Mouse (Mus musculus) E14TG2a.4 (cell line): ENCODE data around the gene Cep19.
"Not testable (repeated sequence)": the region's sequence is repeated elsewhere in the genome, so short reads cannot be mapped to it uniquely, and the experiment has no call there.

Experiments
- H3K27me3 ChIP-seq: 2 replicates; pipeline ENCODE4 v1.6.1; 2014; ENCODE audit warnings: low read length, control low read depth; ENCODE audit not compliant: insufficient read depth
- H3K36me3 ChIP-seq: 2 replicates; pipeline ENCODE4 v1.6.1; 2014; ENCODE audit warnings: low read length, control low read depth; ENCODE audit not compliant: insufficient read depth
- H3K4me1 ChIP-seq: replicated peaks from 2 replicates; pipeline ENCODE4 v1.6.1; 2014; ENCODE audit warnings: low read depth, low read length, control low read depth
- H3K4me3 ChIP-seq: replicated peaks from 2 replicates; pipeline ENCODE4 v1.5.1; 2014; ENCODE audit warnings: mild to moderate bottlenecking, low read length
- H3K9me3 ChIP-seq: 2 replicates; pipeline ENCODE4 v1.6.1; 2014; ENCODE audit warnings: low read length, control low read depth
- CTCF ChIP-seq: conservative IDR thresholded peaks from 2 replicates; pipeline ENCODE4 v1.5.1; 2014; ENCODE audit warnings: low read length
- NANOG ChIP-seq: IDR thresholded peaks from 2 replicates; pipeline ENCODE4 v1.6.1; 2014; ENCODE audit warnings: borderline replicate concordance, low read length, mixed read lengths
- POU5F1 ChIP-seq: IDR thresholded peaks from 2 replicates; pipeline ENCODE4 v1.6.1; 2014; ENCODE audit warnings: low read length, borderline replicate concordance

Gene Cep19

DNA sequence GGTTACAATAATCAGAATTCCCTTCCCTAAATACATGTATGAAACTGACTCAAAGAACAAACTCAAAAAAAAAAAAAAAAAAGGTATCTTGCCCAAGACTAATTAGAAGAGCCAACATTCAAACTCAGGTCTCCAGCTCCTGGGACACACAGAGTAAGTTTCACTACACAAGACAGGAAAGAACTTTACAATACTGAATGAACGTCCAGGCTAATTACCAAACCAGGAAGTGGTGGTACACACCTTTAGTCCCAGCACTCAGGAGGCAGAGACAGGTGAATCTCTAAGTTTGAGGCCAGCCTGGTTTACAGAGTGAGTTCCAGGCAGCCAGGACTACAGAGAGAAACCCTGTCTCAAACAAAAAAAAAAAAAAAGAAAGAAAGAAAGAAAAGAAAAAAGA, 23.8 kb upstream of the Cep19 start:
- Histone ChIP-seq H3K4me1 (peaks cover 44% of the 10 kb centered on the region), H3K9me3 (no peaks in the 10 kb centered on the region), H3K27me3 (no peaks in the 10 kb centered on the region), H3K4me3 (no peak overlapping the region), H3K36me3 (peaks cover 7% of the 10 kb centered on the region)
- TF ChIP-seq NANOG (no peak), CTCF (no peak), POU5F1 (no peak)

DNA sequence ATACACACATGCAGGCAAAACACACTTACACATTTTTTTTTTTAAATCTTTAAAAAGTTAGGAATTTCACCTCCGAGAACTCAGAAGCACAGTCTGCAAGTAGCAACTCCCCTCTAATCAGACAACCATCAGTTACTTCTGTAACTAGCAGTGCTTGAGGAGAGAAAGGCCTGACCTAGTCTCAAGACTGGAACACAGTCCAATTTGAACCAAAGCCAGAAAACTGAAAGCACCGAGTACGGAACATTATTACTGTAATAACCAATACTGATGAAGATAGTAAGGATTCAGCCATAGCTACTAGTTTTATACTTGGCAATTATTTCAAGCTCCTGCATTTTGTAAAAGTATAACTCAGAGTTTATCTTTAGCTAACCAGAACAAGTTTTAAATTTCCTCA, 23.2 kb upstream of the Cep19 start:
- no peaks in the 10 kb centered on the region for H3K9me3 ChIP-seq
- peaks cover 7% of the 10 kb centered on the region for H3K36me3 ChIP-seq
- no peak overlapping the region for H3K4me3 ChIP-seq
- TF ChIP-seq NANOG = no peak
- TF ChIP-seq POU5F1 = no peak
- no peak for TF ChIP-seq CTCF
- peaks cover 44% of the 10 kb centered on the region for H3K4me1 ChIP-seq
- no peaks in the 10 kb centered on the region for H3K27me3 ChIP-seq

DNA sequence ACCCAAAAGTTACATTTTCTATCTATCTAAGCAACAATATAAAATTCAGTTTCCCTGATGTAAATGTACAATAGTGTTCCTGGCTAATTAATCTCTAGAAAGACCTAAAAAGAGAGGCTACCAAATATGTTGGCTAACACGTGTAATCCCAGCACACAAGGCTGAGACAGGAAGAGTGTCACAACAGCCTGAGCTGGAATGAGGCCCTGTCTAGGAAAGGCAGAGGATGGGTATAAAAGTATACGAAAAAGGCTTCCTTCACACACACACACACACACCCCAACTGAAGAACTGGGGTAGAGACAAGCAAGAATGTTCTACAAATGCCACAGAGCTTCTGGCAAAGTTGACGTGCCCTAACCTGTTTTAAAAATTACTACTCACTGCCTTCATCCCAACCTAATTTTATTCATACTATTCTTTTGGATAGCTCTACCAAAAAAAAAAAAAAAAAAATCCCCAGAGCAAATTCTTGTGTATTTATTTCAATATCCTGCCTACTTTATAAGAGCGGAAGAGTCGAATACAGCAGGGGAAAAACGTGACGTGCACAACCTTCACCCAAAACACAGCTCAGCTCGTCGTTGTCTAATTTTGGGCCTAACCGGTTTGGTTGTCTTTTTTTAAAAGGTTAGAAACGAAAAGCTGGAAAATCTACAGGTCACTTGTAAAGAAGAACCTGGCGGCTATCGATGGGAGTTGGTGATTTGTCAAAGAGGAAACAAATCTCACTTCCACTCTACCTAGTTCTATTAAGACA, 21.8 kb upstream of the Cep19 start:
- peaks cover 7% of the 10 kb centered on the region for H3K36me3 ChIP-seq
- H3K9me3 ChIP-seq = no peaks in the 10 kb centered on the region
- peak overlapping the region; percentile 90 for H3K4me3 ChIP-seq
- TF ChIP-seq NANOG = no peak
- TF ChIP-seq POU5F1 = no peak
- TF ChIP-seq CTCF = no peak
- H3K4me1 ChIP-seq = peaks cover 37% of the 10 kb centered on the region
- H3K27me3 ChIP-seq = no peaks in the 10 kb centered on the region

DNA sequence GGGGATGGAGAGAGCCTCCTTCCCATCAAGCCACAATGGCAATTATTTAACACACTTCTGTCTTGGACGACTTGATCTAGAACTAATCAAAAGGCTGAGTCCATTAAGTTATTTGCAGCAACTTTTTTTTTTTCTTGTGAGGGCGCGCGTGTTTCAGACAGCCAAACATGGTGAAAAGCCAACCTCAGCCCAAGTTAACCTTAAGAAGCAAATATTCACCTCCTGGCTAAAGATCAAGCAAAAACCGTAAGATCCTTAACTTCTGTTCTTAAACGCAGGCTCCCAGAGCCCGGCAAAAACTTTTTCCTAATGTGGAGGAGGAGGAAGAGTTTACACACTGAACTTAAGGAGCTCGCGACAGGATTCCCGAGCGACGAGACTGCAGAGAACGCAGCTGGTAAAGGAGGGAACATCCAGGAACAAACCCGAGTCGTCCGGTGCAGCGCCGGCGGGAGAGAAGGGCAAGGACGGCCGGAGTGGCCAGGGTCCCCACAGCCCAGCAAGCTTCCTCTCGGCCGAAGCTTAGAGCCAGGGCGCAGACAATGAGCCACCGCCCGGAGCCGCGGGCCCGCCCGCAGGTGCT, 21.1 kb upstream of the Cep19 start:
- H3K36me3 ChIP-seq = peaks cover 9% of the 10 kb centered on the region
- H3K4me1 ChIP-seq = peaks cover 34% of the 10 kb centered on the region
- TF ChIP-seq CTCF = no peak
- TF ChIP-seq POU5F1 = no peak
- TF ChIP-seq NANOG = no peak
- no peaks in the 10 kb centered on the region for H3K9me3 ChIP-seq
- no peaks in the 10 kb centered on the region for H3K27me3 ChIP-seq
- peak overlapping the region; percentile 90 for H3K4me3 ChIP-seq

DNA sequence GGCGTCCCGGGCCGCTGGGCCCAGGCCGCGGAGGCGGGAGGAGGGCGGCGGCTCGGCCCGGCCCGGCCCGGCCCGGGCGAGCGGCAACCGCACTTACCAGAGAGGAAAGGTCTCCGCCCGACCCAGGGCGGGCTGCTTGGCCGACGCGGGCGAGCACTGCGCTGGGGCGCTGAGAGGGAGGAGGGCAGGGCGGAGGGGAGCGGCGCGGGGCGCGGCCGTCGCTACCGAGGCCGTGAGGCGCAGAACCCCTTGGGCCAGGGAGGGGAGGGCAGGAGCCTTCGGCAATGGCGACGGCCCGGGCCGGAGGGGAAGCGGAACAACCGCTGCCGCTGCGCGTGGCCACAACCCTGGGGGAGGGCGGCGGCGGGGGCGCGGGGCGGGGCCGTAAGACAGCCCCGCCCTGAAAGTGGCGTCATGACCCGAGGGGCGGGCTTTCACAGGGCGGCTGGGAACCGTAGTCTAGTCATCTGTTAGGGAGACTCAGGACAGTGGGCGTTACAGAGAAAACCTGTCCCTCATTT, 20.5 kb upstream of the Cep19 start, which contains the start of gene Pak2:
Pak2 (minus strand) TSS at position 352 of the 521 bp plus-strand sequence.
- TF ChIP-seq POU5F1 (no peak), CTCF (no peak), NANOG (no peak)
- peak within 1 kb of the TSS; percentile 90 for H3K4me3 ChIP-seq
- no peaks in the 10 kb centered on the region for H3K9me3 ChIP-seq
- peaks cover 12% of the 10 kb centered on the region for H3K36me3 ChIP-seq
- peaks cover 34% of the 10 kb centered on the region for H3K4me1 ChIP-seq
- no peaks in the 10 kb centered on the region for H3K27me3 ChIP-seq

DNA sequence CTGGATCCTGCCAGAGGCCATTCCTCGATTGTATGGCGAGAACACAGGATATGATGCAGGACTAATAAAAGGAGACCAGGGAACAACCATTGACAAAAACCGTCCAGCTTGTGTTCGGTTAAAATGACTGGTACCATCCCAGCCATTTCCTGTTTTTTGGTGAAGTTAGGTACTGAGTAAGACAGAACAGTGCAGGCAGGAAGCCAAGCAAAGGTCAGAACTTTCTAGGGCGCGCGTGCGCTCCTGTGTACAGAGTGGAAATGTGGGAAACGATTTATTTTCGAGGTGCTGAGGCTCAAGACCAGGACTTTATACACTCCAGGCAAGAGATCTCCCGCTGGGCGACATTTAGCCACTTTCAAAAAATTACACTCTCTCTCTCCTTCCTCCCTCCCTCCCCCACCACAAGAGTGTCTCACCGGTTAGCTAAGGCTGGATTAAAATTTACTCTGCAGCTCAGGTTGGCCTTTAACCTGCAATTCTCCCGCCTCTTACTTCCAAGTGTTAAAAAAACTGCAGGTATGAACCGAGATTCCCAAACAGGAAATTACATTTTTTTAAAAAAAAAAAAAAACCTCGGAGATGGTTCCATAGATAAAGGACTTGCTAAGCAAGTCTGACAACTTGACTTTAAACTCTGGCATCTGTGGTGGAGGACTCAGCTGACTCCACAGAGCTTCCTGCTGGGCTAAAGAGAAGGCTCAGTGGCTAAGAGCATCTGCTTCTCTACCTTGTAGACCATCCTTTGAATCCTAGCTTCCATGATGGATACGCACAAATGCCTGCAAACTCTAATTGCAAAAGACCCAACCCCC, 11.8 kb upstream of the Cep19 start:
- Histone ChIP-seq H3K27me3 (no peaks in the 10 kb centered on the region), H3K9me3 (no peaks in the 10 kb centered on the region), H3K36me3 (peaks cover 71% of the 10 kb centered on the region), H3K4me3 (peak overlapping the region; percentile 29; the same call in 1 of the 2 replicates), H3K4me1 (peaks cover 37% of the 10 kb centered on the region)
- TF ChIP-seq POU5F1 = no peak
- TF ChIP-seq NANOG = no peak
- no peak for TF ChIP-seq CTCF

DNA sequence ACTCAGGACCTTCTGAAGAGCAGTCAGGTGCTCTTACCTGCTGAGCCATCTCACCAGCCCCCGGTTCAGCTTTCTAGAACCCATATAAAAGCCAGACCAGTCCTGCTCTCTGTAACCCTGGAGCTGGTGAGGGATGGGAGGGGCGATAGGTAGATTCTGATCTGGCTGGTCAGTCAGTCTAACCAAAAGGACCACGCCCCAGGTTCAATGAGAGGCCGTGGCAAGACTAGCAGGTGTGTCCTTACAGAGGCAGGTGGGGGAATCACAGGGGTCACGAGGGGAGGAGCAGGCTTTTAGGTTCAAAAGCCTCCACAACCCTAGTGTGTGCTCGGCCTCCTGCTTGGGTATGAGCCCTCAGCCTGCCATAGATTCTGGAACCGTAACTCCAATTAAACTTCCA, 8.1 kb upstream of the Cep19 start:
- Histone ChIP-seq H3K9me3 (no peaks in the 10 kb centered on the region), H3K4me3 (no peak overlapping the region), H3K4me1 (peaks cover 32% of the 10 kb centered on the region), H3K36me3 (peaks cover 48% of the 10 kb centered on the region), H3K27me3 (no peaks in the 10 kb centered on the region)
- no peak for TF ChIP-seq NANOG
- no peak for TF ChIP-seq POU5F1
- no peak for TF ChIP-seq CTCF

DNA sequence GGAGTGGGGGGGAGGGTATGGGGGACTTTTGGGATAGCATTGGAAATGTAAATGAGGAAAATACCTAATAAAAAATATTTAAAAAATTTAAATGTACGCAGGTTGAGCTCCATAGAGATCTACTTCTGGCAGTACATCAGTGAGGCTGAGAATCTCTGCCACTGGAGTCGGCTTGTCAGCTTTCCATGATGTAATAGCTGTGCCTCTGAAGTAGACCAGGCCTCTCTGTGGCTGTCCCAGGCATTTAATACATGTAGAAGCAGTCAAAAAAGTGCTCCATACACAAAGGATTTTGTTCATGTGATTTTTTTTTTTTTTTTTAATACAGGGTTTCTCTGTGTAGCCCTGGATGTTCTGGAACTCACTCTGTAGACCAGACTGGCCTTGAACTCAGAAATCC, 1.8 kb upstream of the Cep19 start:
- not testable (repeated sequence) for H3K27me3 ChIP-seq, H3K36me3 ChIP-seq, H3K4me3 ChIP-seq, H3K9me3 ChIP-seq
- H3K4me1 ChIP-seq = peaks cover 27% of the 10 kb centered on the region
